Mouse (Mus musculus): ENCODE results near the gene Adh1.

DNA sequence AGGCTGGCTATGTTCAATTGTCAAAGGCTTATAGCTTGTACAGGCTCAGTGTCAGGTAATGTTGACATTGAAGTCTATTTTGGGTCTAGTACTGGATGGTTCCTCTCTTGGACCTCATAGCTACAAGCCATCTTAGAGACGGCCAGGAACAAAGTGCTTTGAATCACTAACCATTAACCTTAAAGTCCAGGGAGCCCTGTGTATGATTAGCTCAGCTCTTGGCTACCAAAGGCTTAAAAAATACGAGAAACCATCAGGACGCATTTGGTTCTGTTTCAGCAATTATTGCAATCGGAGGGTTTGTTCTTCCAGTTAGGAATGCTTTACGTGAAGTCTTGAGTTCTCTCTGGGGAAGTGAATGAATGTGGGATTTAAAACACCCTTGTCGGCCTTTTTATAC lies 17.9 kb upstream of the Adh1 start:
- no peak for TF ChIP-seq TCF12 (IDR thresholded peaks at IDR 0.05; ENCODE audit: insufficient read depth, poor library complexity, severe bottlenecking)
- no peak for TF ChIP-seq USF1 (IDR thresholded peaks at IDR 0.05; ENCODE audit: low read depth)
- TF ChIP-seq POLR2A (IDR thresholded peaks at IDR 0.05; ENCODE audit: insufficient read length, low read depth) = no peak

Data from myocyte (in vitro differentiated cells).